Mouse (Mus musculus) bone marrow macrophage, adult 2 months (primary cell): ENCODE results near the gene Cideb. TPM values are rescaled to one million over a fixed set of nuclear protein-coding genes. Genes with fewer than 3 reads are reported as not detected.

Source experiments
- H3K27ac ChIP-seq: 2 replicates; pipeline ENCODE4 v1.5.1; 2012; ENCODE audit warnings: low read depth, low read length; ENCODE audit not compliant: insufficient read depth
- H3K4me1 ChIP-seq: 2 replicates; pipeline ENCODE4 v1.6.1; 2012; ENCODE audit warnings: low read length; ENCODE audit not compliant: control insufficient read depth, insufficient read depth
- H3K4me3 ChIP-seq: 2 replicates; pipeline ENCODE4 v1.5.1; 2012; ENCODE audit warnings: mild to moderate bottlenecking, low read length, moderate library complexity; ENCODE audit not compliant: insufficient read depth
- CTCF ChIP-seq: IDR thresholded peaks from 2 replicates; pipeline ENCODE4 v1.5.1; 2012; ENCODE audit warnings: low read depth, mild to moderate bottlenecking, low read length, moderate library complexity
- POLR2A ChIP-seq: IDR thresholded peaks from 2 replicates; pipeline ENCODE4 v1.6.1; 2012; ENCODE audit warnings: mild to moderate bottlenecking, low read depth, low read length, borderline replicate concordance
- polyA plus RNA-seq: library from polyadenylated mRNA; stranded (reverse); fragments of >200 nt; gene quantifications from 2 replicates; pipeline ENCODE4 v1.2.4, GENCODE M21; 2012; ENCODE audit not compliant: missing spikeins, insufficient read depth, insufficient read length

Gene Cideb
- 0.67 TPM in 1 of 2 replicates, not detected in the other for polyA plus RNA-seq

DNA sequence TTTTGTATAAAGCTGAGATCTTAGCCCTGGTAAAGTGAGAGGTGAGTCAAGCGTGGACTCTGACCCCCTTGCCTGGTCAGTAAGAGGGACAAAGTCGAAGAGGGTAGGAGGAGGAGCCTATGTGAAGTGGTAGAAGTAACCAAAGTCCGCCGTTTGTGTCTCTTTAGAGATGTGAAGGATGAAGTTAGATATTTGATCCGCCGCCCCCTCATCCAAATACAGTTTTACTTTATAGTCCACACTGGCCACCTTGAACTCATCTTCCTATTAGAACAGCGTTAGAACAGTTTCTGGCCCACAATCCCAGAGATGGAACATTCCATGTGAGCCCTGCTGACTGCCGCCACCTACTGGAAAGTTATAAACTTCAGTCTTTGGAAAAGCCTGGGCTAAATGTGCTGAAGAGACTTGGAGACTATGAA lies at the start of gene Cideb:
Cideb (minus strand) TSS at position 96 of the 422 bp plus-strand sequence.
- Histone ChIP-seq H3K4me1 (peaks cover 18% of the 10 kb centered on the region), H3K27ac (no peak within 1 kb of the TSS), H3K4me3 (no peak within 1 kb of the TSS)
- TF ChIP-seq CTCF (no peak), POLR2A (no peak)

DNA sequence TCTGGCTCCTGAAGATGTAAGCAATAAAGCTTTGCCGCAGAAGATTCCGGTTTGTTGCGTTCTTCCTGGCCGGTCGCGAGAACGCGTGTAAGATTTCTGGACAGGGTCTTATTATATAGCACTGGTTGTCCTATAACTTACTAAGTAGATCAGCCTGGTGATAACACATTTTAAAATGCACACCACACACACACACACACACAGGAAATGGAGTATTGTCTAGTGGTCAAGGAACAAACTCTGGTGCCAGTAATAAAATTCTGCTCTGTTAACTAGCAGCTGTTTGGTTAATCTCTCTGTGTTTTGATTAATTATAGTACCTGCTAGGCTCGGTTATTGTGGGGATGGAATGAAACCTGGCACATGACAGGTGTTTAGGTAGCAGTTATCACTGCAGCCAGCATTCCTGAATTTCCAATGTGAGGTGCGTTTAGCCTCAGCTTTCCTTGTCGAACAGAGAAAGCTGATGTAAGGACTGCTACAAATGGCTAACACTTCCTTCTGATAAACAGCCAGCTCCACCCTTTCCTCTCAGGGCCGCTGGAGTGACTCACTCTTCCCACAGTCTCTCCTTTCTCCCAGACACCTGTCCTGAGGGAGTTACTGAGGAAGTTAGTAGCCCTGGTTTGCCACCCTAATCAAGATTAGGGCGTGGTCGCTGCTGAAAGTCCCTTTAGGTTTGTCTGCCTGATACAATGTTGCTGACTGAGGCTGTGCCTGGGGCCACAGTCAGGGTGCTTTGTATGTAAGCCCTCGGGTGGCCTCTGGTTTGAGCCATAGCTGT lies 37.3 kb upstream of the Cideb start:
- Histone ChIP-seq H3K27ac (no peak overlapping the region), H3K4me1 (peaks cover 23% of the 10 kb centered on the region), H3K4me3 (no peak overlapping the region)
- TF ChIP-seq POLR2A (no peak), CTCF (no peak)

DNA sequence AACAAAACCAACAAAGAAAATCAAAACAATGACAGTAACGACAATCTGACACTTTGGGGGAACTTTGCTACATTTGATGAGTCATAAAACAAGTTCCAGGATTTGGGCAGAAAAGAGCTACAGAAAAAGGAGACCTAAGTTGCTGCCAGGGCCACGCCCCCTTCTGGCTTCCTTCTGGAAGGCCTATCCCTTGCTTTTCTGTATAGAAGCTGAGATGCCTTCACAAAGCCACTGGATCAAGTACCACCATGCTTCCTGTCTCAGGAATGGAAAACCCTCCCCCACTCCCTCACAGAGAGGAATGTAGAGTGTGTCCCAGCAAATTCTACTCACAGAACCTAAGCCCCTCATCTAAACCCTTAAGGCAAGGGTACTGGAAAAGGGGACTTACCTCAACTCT lies 35.7 kb upstream of the Cideb start:
- peak overlapping the region; percentile 31; the same call in 1 of the 2 replicates for H3K27ac ChIP-seq
- H3K4me1 ChIP-seq, result peaks cover 23% of the 10 kb centered on the region
- TF ChIP-seq POLR2A (no peak), CTCF (no peak)

DNA sequence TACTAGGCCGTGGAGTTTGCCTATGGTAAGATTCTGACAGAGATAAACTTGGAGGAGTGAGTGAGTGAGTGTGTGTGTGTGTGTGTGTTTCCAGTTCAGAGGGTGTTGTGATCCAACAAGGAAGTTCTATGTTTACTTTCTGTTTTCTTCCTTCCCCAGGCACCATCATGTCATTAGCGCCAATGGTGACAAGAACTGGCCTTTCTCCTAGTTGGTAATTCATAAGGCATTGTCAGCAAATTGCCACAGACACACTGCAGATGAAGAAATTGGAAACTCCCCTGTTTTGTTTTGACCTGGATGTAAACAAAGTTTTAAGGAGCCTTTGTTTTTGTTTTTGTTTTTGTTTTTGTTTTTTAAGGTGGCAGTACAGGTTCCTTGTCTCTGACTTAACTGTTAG lies 35.2 kb upstream of the Cideb start:
- no peak for TF ChIP-seq POLR2A
- no peak for TF ChIP-seq CTCF
- H3K4me1 ChIP-seq, result peaks cover 26% of the 10 kb centered on the region
- no peak overlapping the region for H3K4me3 ChIP-seq
- peak overlapping the region; percentile 31; the same call in 1 of the 2 replicates for H3K27ac ChIP-seq

More for the DNA sequence above, 35.7 kb upstream of the Cideb start:
- no peak overlapping the region for H3K4me3 ChIP-seq

DNA sequence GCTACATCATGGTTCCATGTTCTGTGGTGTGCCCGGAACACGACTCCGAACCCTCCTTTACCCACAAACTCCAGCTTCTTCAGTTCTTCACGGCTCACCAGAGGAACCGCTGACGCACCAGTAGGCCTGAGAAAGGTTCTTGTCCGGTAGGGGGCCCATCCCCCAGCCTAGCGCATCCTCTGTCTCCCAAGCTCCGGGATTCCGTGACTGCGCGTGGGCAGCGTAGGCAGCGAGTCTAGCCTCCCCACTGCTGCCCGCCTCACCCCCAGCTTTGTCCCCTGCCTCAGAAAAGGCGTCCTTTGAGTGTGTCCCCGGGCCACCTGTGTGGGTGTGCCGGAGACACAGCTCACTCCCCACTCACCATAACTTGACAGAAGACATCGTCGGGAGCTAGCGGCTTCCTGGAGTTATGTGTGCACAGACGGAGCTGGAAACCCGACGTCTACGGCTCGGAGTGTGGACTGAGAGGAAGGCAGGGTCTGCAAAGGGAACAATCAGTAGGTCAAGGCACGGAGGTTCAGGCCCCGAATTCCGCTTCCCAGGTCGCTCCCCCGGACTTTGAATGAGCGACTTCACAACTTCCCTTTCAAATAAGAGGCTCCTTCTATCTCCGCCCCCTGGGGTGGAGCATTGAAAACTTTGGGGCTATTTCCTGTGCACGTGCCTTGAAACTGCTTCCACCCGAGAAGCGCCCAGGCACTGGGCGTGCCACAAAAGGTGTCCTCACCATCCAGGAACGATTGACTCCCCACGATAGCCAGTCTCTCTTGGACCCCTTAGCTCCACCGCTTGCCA lies 30.2 kb upstream of the Cideb start, which contains the start of gene Ripk3:
Ripk3 (minus strand) TSS at position 610 of the 795 bp plus-strand sequence.
- no peak within 1 kb of the TSS for H3K27ac ChIP-seq
- TF ChIP-seq CTCF, result no peak
- TF ChIP-seq POLR2A, result no peak
- H3K4me1 ChIP-seq, result peaks cover 12% of the 10 kb centered on the region
- peak within 1 kb of the TSS; percentile 66 for H3K4me3 ChIP-seq

DNA sequence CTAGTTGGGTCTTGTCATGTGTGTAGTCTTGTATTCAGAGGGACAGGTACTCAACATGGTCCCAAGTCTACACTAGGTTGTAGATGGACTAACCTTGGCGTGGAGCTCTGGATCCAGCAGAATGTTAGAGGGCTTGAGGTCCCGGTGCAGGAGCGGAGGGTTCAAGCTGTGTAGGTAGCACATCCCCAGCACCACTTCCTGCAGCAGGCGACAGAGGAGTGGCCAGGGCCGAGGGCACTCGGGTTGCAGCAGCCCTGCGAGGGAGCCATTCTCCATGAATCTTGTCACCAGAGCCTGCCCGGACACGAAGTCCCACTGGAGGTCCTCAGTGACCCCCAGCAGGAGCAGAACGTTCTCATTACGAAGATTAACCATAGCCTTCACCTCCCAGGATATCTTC lies 29.5 kb upstream of the Cideb start:
- no peak overlapping the region for H3K27ac ChIP-seq
- H3K4me1 ChIP-seq, result peaks cover 7% of the 10 kb centered on the region; the same call in 1 of the 2 replicates
- peak overlapping the region; percentile 66 for H3K4me3 ChIP-seq
- no peak for TF ChIP-seq CTCF
- TF ChIP-seq POLR2A, result no peak

DNA sequence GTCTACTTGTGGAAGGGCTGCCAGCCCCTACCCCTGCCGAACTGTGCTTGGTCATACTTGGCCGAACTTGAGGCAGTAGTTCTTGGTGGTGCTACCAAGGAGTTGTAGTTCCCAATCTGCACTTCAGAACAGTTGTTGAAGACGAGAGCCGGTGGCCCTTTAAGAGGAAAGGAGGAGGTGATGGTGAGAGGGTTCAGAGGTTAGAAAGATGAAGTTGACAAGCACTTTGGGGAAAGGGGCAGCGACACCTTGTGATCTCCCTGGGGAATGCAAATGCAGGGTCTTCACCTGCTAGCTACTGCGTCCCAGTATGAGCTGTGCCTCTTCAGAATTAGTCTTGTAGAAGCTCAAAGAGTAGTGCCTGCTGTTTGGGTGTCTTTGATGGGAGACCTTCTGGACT lies 26.9 kb upstream of the Cideb start:
- no peak overlapping the region for H3K27ac ChIP-seq
- peaks cover 7% of the 10 kb centered on the region; the same call in 1 of the 2 replicates for H3K4me1 ChIP-seq
- H3K4me3 ChIP-seq, result no peak overlapping the region
- no peak for TF ChIP-seq CTCF
- no peak for TF ChIP-seq POLR2A

DNA sequence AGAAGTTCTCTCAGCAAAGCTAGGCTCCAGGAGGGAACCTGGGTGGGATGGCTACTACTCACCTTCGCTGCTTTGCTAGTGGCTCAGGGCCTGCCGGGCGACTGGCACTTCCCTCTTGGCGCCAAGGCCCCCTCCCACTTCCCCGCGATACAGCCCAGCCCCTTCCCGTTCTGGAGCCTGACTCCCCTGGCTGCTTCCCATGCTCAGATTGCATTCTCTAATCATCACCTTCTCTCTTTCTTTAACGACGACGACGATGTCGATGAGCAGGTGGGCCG lies 25.6 kb upstream of the Cideb start, which contains the start of gene Adcy4:
Adcy4 (minus strand) TSS at position 138 of the 278 bp plus-strand sequence.
- no peak within 1 kb of the TSS for H3K27ac ChIP-seq
- peaks cover 6% of the 10 kb centered on the region; the same call in 1 of the 2 replicates for H3K4me1 ChIP-seq
- H3K4me3 ChIP-seq, result no peak within 1 kb of the TSS
- TF ChIP-seq POLR2A (no peak), CTCF (no peak)

DNA sequence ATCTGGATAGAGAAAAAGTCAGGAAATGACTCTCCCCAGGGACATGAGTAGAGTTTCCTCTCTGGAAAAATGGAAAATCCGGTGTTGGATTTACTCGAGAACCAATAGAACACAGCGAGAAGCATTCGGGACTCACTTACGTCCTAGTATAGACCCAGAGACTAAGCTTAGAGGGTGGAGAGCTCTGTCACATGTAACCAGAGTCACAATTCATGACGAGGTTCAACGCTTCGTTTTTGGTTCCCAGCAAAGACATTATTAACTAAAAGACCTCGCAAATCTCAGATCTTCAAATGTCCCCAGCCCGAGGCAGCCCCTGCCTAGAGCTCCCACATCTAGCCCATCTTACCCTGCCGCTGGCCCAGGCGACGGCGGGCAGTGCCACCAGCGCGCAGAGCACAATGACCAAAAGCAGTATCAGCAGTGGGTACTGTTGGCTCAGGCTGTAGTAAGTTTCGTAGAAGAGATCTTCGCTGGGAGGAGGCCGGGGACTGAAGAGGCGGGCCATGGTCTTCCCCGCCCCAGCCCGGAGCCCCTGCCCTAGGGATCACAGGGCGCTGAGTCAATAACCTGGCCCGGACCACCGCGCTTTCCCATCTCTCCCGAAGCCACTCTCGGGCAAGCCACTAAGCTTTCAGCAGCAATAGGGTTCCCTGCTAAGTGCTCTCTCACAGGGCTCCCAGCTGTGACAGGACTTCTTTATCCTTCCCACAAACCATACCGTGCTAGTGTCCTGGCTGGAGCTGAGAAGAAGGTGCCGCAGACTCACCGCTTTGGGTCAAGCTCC lies 25.1 kb upstream of the Cideb start:
- H3K27ac ChIP-seq, result no peak overlapping the region
- H3K4me1 ChIP-seq, result 0 out of 2 replicates have a peak, but pooled peaks cover 5% of the 10 kb centered on the region
- TF ChIP-seq POLR2A, result no peak
- no peak for TF ChIP-seq CTCF
- H3K4me3 ChIP-seq, result no peak overlapping the region
